Mouse (Mus musculus) heart, postnatal 0 days (tissue): ENCODE measurements around the gene Grid1.

Experiments
- CTCF ChIP-seq: IDR thresholded peaks from 2 replicates; pipeline ENCODE4 v1.5.1; 2016; ENCODE audit warnings: antibody characterized with exemption, control low read depth, low read depth
- EP300 ChIP-seq: IDR thresholded peaks from 2 replicates; pipeline ENCODE4 v1.6.1; 2016; ENCODE audit warnings: antibody characterized with exemption, low read depth

- TF ChIP-seq CTCF (no peak), EP300 (no peak)
These were observed 319.9 kb downstream of the Grid1 start for GRCm38 (mm10) chr14:35139824-35140223.
